Mouse (Mus musculus) liver, postnatal 0 days (tissue): ENCODE measurements at regions not wholly inside any gene's neighbourhood (a gene's known extent, or its start where the extent isn't known, plus 50 kb on each side); places are given as distances from the start of the nearest gene placed in this dataset.

Experiments used
- CTCF ChIP-seq: sonication (generic); IDR thresholded peaks from 2 replicates; pipeline ENCODE4 v1.5.1; 2016; ENCODE audit warnings: antibody characterized with exemption, low read depth
- EP300 ChIP-seq: IDR thresholded peaks from 2 replicates; pipeline ENCODE4 v1.6.1; 2016; ENCODE audit warnings: antibody characterized with exemption, low read depth, mild to moderate bottlenecking

GRCm38 (mm10) chr14:45805950-45806349 is 148.0 kb upstream of the Ddhd1 start:
- TF ChIP-seq CTCF (no peak), EP300 (no peak)
